Mouse (Mus musculus): ENCODE data around the gene Uck2. TPM values are rescaled to one million over a fixed set of nuclear protein-coding genes. Genes with fewer than 3 reads are reported as not detected.

Uck2 gene
- polyA plus RNA-seq, 1 experiment from 2014 or later: 48.9 TPM

GRCm38 (mm10) chr1:167278395-167278794, 6.7 kb downstream of the Uck2 start:
- H3K36me3 ChIP-seq (ENCODE audit: control insufficient read depth, insufficient read depth, low read length): no peaks in the 10 kb centered on the region
- WGBS: 77% methylated on average over 6 of the region's 6 CpGs
- H3K4me1 ChIP-seq (ENCODE audit: control insufficient read depth, insufficient read depth, low read length): peaks cover 18% of the 10 kb centered on the region
- H3K27me3 ChIP-seq (ENCODE audit: control insufficient read depth, insufficient read depth, low read depth, low read length): no peaks in the 10 kb centered on the region
- no peak for ATAC-seq
- no peak overlapping the region for H3K27ac ChIP-seq (ENCODE audit: low read length)
- no peak overlapping the region for H3K4me3 ChIP-seq (ENCODE audit: low read depth, low read length)
- no peak overlapping the region for H3K4me2 ChIP-seq (ENCODE audit: low read length)
- no peaks in the 10 kb centered on the region for H3K9me3 ChIP-seq (replicated peaks; ENCODE audit: control insufficient read depth, low read length, poor library complexity, severe bottlenecking)
- no peak overlapping the region for H3K9ac ChIP-seq (ENCODE audit: low read depth, low read length)

DNA sequence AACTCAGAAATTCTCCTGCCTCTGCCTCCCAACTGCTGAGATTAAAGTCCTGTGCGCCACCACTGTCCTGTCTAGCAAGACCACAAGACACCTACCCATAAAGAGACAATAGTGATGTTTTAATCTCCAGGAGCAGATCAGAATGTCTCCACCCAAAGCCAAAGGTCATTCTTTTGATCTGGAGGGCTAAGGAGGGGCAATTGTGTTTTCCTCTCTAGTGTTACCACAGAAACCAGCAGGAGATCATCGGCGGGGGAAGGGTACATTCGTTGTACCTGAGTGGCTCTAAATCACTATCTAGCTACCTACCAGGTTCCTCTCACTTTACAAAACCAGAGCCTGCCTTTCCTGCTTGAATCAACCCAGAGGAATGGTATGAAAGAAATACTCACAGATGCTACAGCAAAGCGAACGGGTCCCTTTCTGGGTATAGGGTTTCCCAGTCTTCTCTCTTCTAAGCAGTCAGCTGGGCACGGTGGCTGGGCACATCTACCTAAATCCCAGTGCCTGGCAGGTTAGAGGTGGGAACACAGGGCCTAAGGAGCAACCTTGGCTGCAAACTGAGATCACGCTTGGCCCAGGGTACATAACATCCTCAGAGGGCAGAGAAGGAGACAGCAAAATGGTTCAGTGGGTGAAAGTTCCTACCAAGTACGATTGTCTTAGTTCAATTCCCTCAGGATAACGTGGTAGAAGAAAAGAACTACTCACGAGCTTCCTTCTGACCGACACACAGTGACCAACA, 10.3 kb downstream of the Uck2 start:
- Histone ChIP-seq H3K27me3 (ENCODE audit: control insufficient read depth, insufficient read depth, low read depth, low read length) (no peaks in the 10 kb centered on the region), H3K4me2 (ENCODE audit: low read length) (no peak overlapping the region), H3K4me1 (ENCODE audit: control insufficient read depth, insufficient read depth, low read length) (peaks cover 26% of the 10 kb centered on the region), H3K9ac (ENCODE audit: low read depth, low read length) (no peak overlapping the region), H3K36me3 (ENCODE audit: control insufficient read depth, insufficient read depth, low read length) (no peaks in the 10 kb centered on the region), H3K27ac (ENCODE audit: low read length) (no peak overlapping the region), H3K4me3 (ENCODE audit: low read depth, low read length) (no peak overlapping the region), H3K9me3 (replicated peaks; ENCODE audit: control insufficient read depth, low read length, poor library complexity, severe bottlenecking) (no peaks in the 10 kb centered on the region)
- ATAC-seq: no peak
- 85% methylated on average over 12 of the region's 12 CpGs for whole genome bisulfite sequencing

- WGBS: 67% methylated on average over 14 of the region's 14 CpGs
- ATAC-seq: no peak
- H3K4me3 ChIP-seq (ENCODE audit: low read depth, low read length): no peak overlapping the region
These were observed 11.5 kb downstream of the Uck2 start for GRCm38 (mm10) chr1:167273380-167274163.

GRCm38 (mm10) chr1:167271841-167272240, 13.3 kb downstream of the Uck2 start:
- Histone ChIP-seq H3K27ac (ENCODE audit: low read length) (no peak overlapping the region), H3K4me1 (ENCODE audit: control insufficient read depth, insufficient read depth, low read length) (peaks cover 35% of the 10 kb centered on the region), H3K9ac (ENCODE audit: low read depth, low read length) (no peak overlapping the region), H3K4me2 (ENCODE audit: low read length) (no peak overlapping the region), H3K9me3 (replicated peaks; ENCODE audit: control insufficient read depth, low read length, poor library complexity, severe bottlenecking) (no peaks in the 10 kb centered on the region), H3K36me3 (ENCODE audit: control insufficient read depth, insufficient read depth, low read length) (no peaks in the 10 kb centered on the region), H3K27me3 (ENCODE audit: control insufficient read depth, insufficient read depth, low read depth, low read length) (no peaks in the 10 kb centered on the region), H3K4me3 (ENCODE audit: low read depth, low read length) (no peak overlapping the region)
- ATAC-seq: no peak
- 68% methylated on average over 8 of the region's 8 CpGs for WGBS

More at GRCm38 (mm10) chr1:167273380-167274163, 11.5 kb downstream of the Uck2 start:
- no peaks in the 10 kb centered on the region for H3K9me3 ChIP-seq (replicated peaks; ENCODE audit: control insufficient read depth, low read length, poor library complexity, severe bottlenecking)
- peaks cover 33% of the 10 kb centered on the region for H3K4me1 ChIP-seq (ENCODE audit: control insufficient read depth, insufficient read depth, low read length)
- no peak overlapping the region for H3K9ac ChIP-seq (ENCODE audit: low read depth, low read length)
- no peak overlapping the region for H3K4me2 ChIP-seq (ENCODE audit: low read length)
- H3K27me3 ChIP-seq (ENCODE audit: control insufficient read depth, insufficient read depth, low read depth, low read length): no peaks in the 10 kb centered on the region
- H3K27ac ChIP-seq (ENCODE audit: low read length): no peak overlapping the region
- no peaks in the 10 kb centered on the region for H3K36me3 ChIP-seq (ENCODE audit: control insufficient read depth, insufficient read depth, low read length)

GRCm38 (mm10) chr1:167271304-167271703, 13.8 kb downstream of the Uck2 start:
- Histone ChIP-seq H3K4me1 (ENCODE audit: control insufficient read depth, insufficient read depth, low read length) (peaks cover 35% of the 10 kb centered on the region), H3K9me3 (replicated peaks; ENCODE audit: control insufficient read depth, low read length, poor library complexity, severe bottlenecking) (no peaks in the 10 kb centered on the region), H3K4me3 (ENCODE audit: low read depth, low read length) (no peak overlapping the region), H3K36me3 (ENCODE audit: control insufficient read depth, insufficient read depth, low read length) (no peaks in the 10 kb centered on the region), H3K9ac (ENCODE audit: low read depth, low read length) (no peak overlapping the region), H3K27me3 (ENCODE audit: control insufficient read depth, insufficient read depth, low read depth, low read length) (no peaks in the 10 kb centered on the region), H3K4me2 (ENCODE audit: low read length) (no peak overlapping the region), H3K27ac (ENCODE audit: low read length) (no peak overlapping the region)
- WGBS: 43% methylated on average over 4 of the region's 4 CpGs
- no peak for ATAC-seq

GRCm38 (mm10) chr1:167270342-167271111, 14.6 kb downstream of the Uck2 start:
- no peaks in the 10 kb centered on the region for H3K36me3 ChIP-seq (ENCODE audit: control insufficient read depth, insufficient read depth, low read length)
- H3K4me3 ChIP-seq (ENCODE audit: low read depth, low read length): peak overlapping the region; percentile 2; the same call in 1 of the 2 replicates
- H3K9ac ChIP-seq (ENCODE audit: low read depth, low read length): peak overlapping the region; percentile 49
- H3K9me3 ChIP-seq (replicated peaks; ENCODE audit: control insufficient read depth, low read length, poor library complexity, severe bottlenecking): no peaks in the 10 kb centered on the region
- WGBS: 7% methylated on average over 19 of the region's 19 CpGs
- H3K4me2 ChIP-seq (ENCODE audit: low read length): peak overlapping the region; percentile 58
- no peaks in the 10 kb centered on the region for H3K27me3 ChIP-seq (ENCODE audit: control insufficient read depth, insufficient read depth, low read depth, low read length)
- H3K4me1 ChIP-seq (ENCODE audit: control insufficient read depth, insufficient read depth, low read length): peaks cover 35% of the 10 kb centered on the region
- H3K27ac ChIP-seq (ENCODE audit: low read length): peak overlapping the region; percentile 64; the same call in 1 of the 2 replicates
- ATAC-seq: peak; percentile 46; the same call in 1 of the 2 replicates

DNA sequence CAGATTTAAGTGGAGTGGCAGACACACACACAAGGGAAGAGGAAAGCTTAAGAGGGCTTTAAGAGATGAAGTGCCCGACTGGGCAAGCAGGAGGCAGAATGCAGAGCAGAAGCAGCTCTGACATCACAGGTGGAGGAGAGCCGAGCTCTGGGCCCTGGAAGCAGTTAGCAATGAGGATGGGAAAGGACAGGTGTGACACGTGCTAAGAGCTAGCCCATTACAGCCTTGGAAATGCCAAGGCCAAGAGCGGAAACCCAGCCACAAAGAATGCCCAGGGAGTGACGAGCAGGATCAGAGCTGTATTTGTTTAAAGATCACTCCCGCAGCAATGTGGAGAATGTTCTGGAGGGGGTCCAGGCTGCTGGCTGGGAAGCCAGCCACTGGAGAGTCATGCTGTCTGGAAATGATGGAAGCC, 15.3 kb downstream of the Uck2 start:
- 0 out of 2 replicates have a peak overlapping the region, but pooled peaks have one; percentile 44 for H3K9ac ChIP-seq (ENCODE audit: low read depth, low read length)
- no peaks in the 10 kb centered on the region for H3K36me3 ChIP-seq (ENCODE audit: control insufficient read depth, insufficient read depth, low read length)
- H3K4me3 ChIP-seq (ENCODE audit: low read depth, low read length): no peak overlapping the region
- no peaks in the 10 kb centered on the region for H3K27me3 ChIP-seq (ENCODE audit: control insufficient read depth, insufficient read depth, low read depth, low read length)
- 9% methylated on average over 6 of the region's 6 CpGs for WGBS
- no peaks in the 10 kb centered on the region for H3K9me3 ChIP-seq (replicated peaks; ENCODE audit: control insufficient read depth, low read length, poor library complexity, severe bottlenecking)
- peak overlapping the region; percentile 64; the same call in 1 of the 2 replicates for H3K27ac ChIP-seq (ENCODE audit: low read length)
- H3K4me1 ChIP-seq (ENCODE audit: control insufficient read depth, insufficient read depth, low read length): peaks cover 35% of the 10 kb centered on the region
- peak overlapping the region; percentile 58 for H3K4me2 ChIP-seq (ENCODE audit: low read length)
- peak; percentile 50 for ATAC-seq

DNA sequence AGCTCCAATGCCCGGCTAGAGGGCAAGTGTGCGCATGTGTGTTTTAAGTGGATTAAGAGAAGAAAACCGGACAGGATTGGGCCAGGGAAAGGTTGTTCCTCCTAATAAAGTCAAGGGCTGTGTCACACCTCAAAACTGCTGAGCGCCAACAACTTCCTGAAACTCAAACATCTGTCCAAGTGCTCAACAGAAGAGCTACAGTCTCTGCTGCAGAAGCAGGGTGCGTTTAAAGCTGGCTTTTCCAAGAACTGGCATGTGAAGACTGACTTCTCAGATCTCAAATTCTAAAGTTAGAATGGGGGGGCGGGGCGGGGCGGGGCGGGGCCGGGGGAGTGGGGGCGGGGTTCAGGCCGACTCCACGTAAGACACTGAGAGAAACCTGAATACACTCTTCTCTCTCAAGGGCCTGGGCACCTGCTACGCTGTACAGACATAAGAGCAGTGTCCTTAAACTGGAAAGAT, 15.7 kb downstream of the Uck2 start:
- peaks cover 35% of the 10 kb centered on the region for H3K4me1 ChIP-seq (ENCODE audit: control insufficient read depth, insufficient read depth, low read length)
- H3K4me3 ChIP-seq (ENCODE audit: low read depth, low read length): no peak overlapping the region
- no peaks in the 10 kb centered on the region for H3K27me3 ChIP-seq (ENCODE audit: control insufficient read depth, insufficient read depth, low read depth, low read length)
- no peaks in the 10 kb centered on the region for H3K9me3 ChIP-seq (replicated peaks; ENCODE audit: control insufficient read depth, low read length, poor library complexity, severe bottlenecking)
- H3K4me2 ChIP-seq (ENCODE audit: low read length): no peak overlapping the region; the same call in 1 of the 2 replicates
- peak overlapping the region; percentile 64; the same call in 1 of the 2 replicates for H3K27ac ChIP-seq (ENCODE audit: low read length)
- WGBS: 25% methylated on average over 14 of the region's 14 CpGs
- peak; percentile 7; the same call in 1 of the 2 replicates for ATAC-seq
- no peak overlapping the region for H3K9ac ChIP-seq (ENCODE audit: low read depth, low read length)
- no peaks in the 10 kb centered on the region for H3K36me3 ChIP-seq (ENCODE audit: control insufficient read depth, insufficient read depth, low read length)
